Mouse (Mus musculus): ENCODE data around the gene Nsun2.

- TF ChIP-seq POLR2A (IDR thresholded peaks at IDR 0.05; ENCODE audit: extremely low read depth, insufficient read depth, low read length) (no peak), CTCF (IDR thresholded peaks at IDR 0.05; ENCODE audit: extremely low read depth, insufficient read depth, low read length) (no peak)
These were observed 9.4 kb upstream of the Nsun2 start for GRCm38 (mm10) chr13:69524158-69524530.

Data from cortical plate, adult 2 months (tissue).